Mouse (Mus musculus) spleen, postnatal 4 days (tissue): ENCODE measurements around the gene Vmn1r42.
"Not testable (repeated sequence)": the region's sequence is repeated elsewhere in the genome, so short reads cannot be mapped to it uniquely, and the experiment has no call there.

Source experiments
- DNase-seq, 2 experiments: peaks; one replicate each; pipeline ENCODE4 v3.0.0; 2022; ENCODE audit warnings: low spot score in 2 of 2

The Vmn1r42 gene

DNA sequence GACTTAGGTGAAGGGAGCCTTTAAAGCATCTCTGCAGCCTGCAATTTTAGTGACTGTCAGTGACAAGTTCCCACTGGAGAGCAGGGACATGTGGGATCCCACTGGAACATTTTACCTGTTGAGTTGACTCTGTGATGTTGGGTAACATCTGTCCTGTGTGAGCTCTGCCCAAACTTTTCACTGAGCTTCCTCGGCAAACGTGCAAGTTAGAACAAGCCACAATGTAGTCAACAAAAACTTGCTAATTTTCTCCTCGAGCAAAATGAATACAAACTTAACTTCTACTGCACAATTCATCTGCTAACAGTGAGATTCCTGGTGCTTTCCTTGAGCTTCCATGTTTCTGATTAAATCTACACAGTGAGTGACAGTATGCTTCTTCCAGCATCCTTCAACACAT is at the start of gene Vmn1r42, which contains the start of gene Vmn1r43:
Gene Vmn1r42, minus strand, starts transcription at position 101 of the 400 bp plus-strand sequence.
Gene Vmn1r43, minus strand, starts transcription at position 101 of the 400 bp plus-strand sequence.
- DNase-seq: not testable (repeated sequence)

DNA sequence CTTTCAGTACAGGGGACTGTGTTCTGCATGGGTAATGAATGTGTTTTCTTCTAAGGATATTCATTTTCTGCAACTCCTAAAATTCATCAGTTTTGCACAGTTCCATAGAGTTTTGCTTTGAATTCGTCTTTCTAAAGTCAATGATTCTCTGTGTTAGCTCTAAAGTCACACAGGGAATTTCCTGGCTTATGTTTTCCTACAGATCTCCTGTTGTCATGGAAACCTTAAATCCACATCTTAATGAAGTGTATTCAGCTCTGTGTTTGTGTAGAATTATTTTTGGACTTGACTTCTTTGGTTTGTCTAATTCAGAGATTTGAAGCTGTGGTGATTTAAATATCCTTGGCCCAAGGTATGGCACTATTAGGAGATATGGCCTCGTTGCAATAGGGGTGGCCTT is 7.6 kb upstream of the Vmn1r42 start:
- DNase-seq: no peak

DNA sequence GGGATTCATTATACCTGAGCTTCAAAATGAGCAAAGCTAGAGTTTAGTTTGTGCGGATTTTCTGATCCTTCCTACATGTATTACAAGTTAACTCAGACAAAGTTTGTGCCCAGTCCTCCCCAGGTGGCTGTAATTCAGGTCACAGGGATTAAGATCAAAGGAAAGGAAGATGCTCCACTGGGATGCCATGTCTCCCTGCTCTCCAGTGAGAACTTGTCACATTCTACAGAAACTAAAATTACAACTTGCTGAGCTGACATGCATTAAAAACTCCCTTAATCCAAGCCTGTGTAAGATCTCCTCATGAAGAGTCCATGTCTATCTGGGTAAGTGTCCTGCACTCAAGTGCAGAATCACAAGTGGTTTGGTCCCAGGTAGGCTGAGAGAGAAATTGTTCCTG is 7.1 kb upstream of the Vmn1r42 start, which contains the start of gene Vmn1r44:
Gene Vmn1r44, plus strand, starts transcription at position 301 of the 400 bp plus-strand sequence.
- no peak for DNase-seq

DNA sequence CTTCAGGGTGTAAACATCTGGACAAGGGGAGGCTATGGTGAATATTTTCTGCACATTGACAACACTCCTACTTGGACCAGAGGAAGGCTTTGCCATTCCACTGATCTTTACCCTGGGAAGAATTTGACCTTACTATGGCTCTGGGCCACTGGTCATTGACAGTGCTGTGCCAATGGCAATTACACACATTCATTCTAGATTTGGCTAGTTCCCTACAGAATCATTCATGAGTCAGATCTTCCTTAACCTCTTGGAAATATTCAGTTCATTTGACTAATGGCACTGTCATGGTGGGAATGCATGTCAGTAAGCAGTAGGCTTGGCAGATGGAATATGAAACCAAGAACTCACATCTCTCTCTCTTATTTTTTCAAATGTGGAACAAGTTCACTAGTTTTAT is 4.7 kb upstream of the Vmn1r42 start:
- no peak for DNase-seq

DNA sequence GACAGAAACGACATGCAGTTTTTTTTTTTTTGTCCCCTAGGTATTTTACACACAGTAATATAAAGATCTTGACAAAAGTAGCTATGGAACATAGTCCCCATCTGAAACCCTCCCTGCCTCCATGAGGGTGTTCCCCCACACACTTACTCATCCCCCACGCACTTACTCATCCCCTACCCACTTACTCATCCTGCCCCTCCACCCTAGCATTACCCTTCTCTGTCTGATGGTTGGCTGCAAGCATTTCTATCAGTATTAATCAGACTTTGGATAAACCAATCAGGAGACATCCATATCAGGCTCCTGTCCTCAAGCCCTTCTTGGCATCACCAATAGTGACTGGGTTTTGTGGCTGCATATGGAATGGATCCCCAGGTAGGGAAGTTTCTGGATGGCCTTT is 750 bp upstream of the Vmn1r42 start:
- DNase-seq: no peak

DNA sequence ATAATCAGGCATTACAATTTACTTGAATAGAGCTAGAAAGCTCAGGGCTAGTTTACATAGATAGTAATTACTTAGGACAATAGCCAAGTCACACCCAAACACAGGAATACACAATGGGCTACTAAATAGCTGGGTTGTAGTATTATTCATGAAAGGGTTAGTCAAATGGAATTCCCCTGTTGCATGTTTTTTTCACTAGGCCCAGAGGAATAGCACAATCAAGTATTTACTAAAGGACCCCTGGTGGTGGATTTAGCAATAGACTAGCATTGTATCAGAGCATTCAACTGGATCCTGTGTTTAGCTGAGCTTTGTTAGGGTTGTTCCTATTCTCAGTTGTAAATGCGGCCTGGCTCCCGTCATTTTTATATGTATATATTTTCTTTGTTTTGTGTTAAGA is 8.2 kb downstream of the Vmn1r42 start:
- DNase-seq: no peak

DNA sequence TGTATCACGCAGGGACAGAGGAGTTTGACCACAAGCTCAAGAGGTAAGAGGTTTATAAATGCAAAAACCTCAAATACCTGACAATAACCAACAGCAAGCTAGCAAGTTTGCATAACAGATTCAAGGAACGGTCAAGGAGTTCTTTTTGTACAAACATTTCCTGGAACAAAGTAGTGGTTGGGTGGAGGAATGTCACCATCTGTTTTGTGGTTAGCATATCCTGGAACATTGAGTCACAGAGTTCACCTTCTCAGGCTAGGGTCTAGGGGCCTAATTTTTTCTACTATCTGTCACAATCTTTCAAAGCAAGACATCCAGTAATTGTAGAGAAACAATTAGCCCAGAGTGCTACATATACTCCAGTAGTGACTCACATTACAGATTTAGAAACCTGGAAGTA is 8.9 kb downstream of the Vmn1r42 start:
- DNase-seq: no peak

DNA sequence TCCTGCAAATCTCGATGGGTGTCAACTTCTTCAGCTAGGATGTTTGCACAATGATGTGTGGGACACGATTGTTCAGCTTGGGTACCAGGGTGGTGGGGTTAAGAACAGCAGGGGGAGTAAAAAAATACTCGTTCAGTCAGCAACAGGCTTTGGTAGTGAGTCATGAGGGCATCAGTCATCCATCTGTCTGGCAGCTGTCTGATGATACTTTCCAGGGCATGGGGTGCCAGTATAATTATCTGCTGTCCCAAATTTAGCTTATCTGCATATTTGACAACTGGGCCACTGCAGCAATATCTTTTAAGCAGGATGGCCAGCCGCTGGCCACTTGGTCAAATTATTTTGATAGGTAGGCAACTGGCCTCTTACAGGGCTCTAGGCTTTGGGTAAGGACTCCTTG is 12.4 kb downstream of the Vmn1r42 start:
- DNase-seq: no peak

DNA sequence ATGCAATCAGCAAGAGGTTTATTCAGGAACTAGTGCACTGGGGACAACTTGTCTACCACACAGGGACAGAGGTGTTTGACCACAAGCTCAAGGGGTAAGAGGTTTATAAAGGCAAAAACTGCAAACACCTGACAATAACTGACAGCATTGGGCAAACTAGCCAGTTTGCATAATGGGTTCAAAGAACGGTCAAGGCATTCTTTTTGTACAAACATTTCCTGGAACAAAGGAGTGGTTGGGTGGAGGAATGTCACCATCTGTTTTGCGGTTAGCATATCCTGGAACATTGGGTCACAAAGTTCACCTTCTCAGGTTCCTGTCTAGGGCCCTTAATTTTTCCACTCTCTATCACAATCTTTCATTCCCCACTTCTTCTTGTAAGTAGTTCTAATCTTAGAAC is 16.4 kb downstream of the Vmn1r42 start:
- DNase-seq: no peak

DNA sequence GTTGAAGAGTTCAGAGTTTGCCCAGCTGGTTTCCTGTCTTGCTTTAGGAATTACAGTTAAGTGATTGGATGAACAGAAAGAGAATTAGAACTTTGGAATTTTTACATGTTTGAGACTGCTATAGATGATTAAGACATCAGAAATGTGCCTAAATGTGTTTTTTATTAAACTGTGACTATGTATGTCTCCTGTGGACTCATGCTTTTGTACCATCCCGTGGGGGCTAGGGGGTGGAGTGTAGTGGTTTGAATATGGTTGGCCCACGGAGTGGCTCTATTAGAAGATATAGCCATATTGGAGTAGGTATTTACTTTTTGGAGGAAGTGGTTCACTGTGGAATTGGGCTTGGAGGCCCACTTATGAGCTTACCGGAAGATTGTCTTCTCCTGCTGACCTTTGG is 18.7 kb downstream of the Vmn1r42 start:
- no peak for DNase-seq
